Mouse (Mus musculus) small intestine, adult 2 months (tissue): ENCODE data around the gene Gm42372. TPM values are rescaled to one million over a fixed set of nuclear protein-coding genes. Genes with fewer than 3 reads are reported as not detected.

Experiments used
- H3K27ac ChIP-seq: fragments of 200-500 bp; 2 replicates; pipeline ENCODE4 v1.5.1; 2012; ENCODE audit warnings: low read depth, low read length, control low read depth, inconsistent platforms; ENCODE audit not compliant: insufficient read depth
- H3K27me3 ChIP-seq: fragments of 200-500 bp; 2 replicates; pipeline ENCODE4 v1.6.1; 2012; ENCODE audit warnings: mild to moderate bottlenecking, moderate library complexity, low read length, inconsistent platforms; ENCODE audit not compliant: control insufficient read depth, insufficient read depth
- H3K36me3 ChIP-seq: fragments of 200-500 bp; 2 replicates; pipeline ENCODE4 v1.6.1; 2012; ENCODE audit warnings: mild to moderate bottlenecking, low read length, control low read depth, inconsistent platforms; ENCODE audit not compliant: control insufficient read depth, insufficient read depth
- H3K4me1 ChIP-seq: fragments of 200-500 bp; 2 replicates; pipeline ENCODE4 v1.6.1; 2012; ENCODE audit warnings: low read length, inconsistent platforms, mixed read lengths; ENCODE audit not compliant: control insufficient read depth, insufficient read depth, insufficient read length
- H3K4me3 ChIP-seq: fragments of 200-500 bp; 2 replicates; pipeline ENCODE4 v1.5.1; 2012; ENCODE audit warnings: low read depth, mild to moderate bottlenecking, control low read depth, inconsistent platforms, low read length, moderate library complexity
- CTCF ChIP-seq: fragments of 200-500 bp; IDR thresholded peaks from 2 replicates; pipeline ENCODE4 v1.5.1; 2012; ENCODE audit warnings: low read depth, mild to moderate bottlenecking, control low read depth, inconsistent platforms, low read length, moderate library complexity, mixed read lengths; ENCODE audit not compliant: insufficient replicate concordance, insufficient read length; ENCODE audit errors: extremely low read depth
- POLR2A ChIP-seq: fragments of 200-500 bp; IDR thresholded peaks from 2 replicates; pipeline ENCODE4 v1.6.1; 2012; ENCODE audit warnings: low read depth, mild to moderate bottlenecking, control low read depth, inconsistent platforms, low read length, moderate library complexity
- WGBS: fragments of 180-500 bp; shearing (Covaris S2); methylation state at CpG from one replicate; pipeline ENCODE4 v1.1.7; 2018; 5-methylcytosine and 5-hydroxymethylcytosine counted together
- polyA plus RNA-seq: library from polyadenylated mRNA; depleted of rRNA; stranded (reverse); fragments of >200 nt; gene quantifications from 2 replicates; pipeline ENCODE4 v1.2.3, GENCODE M21; 2012

Gene Gm42372
- polyA plus RNA-seq, 1 experiment = 0.14 TPM

- Histone ChIP-seq H3K27me3 (no peaks in the 10 kb centered on the region), H3K4me3 (no peak overlapping the region), H3K36me3 (peaks cover 43% of the 10 kb centered on the region), H3K4me1 (peaks cover 28% of the 10 kb centered on the region), H3K27ac (peak overlapping the region; percentile 88)
- TF ChIP-seq CTCF (no peak), POLR2A (no peak)
- WGBS = 22% methylated on average over 7 of the region's 7 CpGs
Observed at GRCm38 (mm10) chr7:17003230-17003960, 20.5 kb downstream of the Gm42372 start.

- no peaks in the 10 kb centered on the region for H3K27me3 ChIP-seq
- no peak overlapping the region; the same call in 1 of the 2 replicates for H3K27ac ChIP-seq
- H3K4me3 ChIP-seq = no peak overlapping the region
- peaks cover 53% of the 10 kb centered on the region for H3K36me3 ChIP-seq
- peaks cover 28% of the 10 kb centered on the region for H3K4me1 ChIP-seq
- 25% methylated on average over 7 of the region's 7 CpGs for WGBS
- TF ChIP-seq POLR2A (no peak), CTCF (no peak)
Observed at GRCm38 (mm10) chr7:17004716-17005115, 21.8 kb downstream of the Gm42372 start.

- no peaks in the 10 kb centered on the region for H3K27me3 ChIP-seq
- TF ChIP-seq POLR2A (no peak), CTCF (peak; percentile 80; the same call in 1 of the 2 replicates)
- 46% methylated on average over 4 of the region's 4 CpGs for WGBS
- H3K4me3 ChIP-seq = no peak overlapping the region
- H3K4me1 ChIP-seq = peaks cover 28% of the 10 kb centered on the region
- H3K27ac ChIP-seq = peak overlapping the region; percentile 62
- H3K36me3 ChIP-seq = peaks cover 76% of the 10 kb centered on the region
Observed at GRCm38 (mm10) chr7:17007300-17007699, 24.4 kb downstream of the Gm42372 start.

- 84% methylated on average over 16 of the region's 16 CpGs for WGBS
- Histone ChIP-seq H3K27ac (no peak overlapping the region), H3K4me1 (peaks cover 14% of the 10 kb centered on the region; the same call in 1 of the 2 replicates), H3K36me3 (peaks cover 88% of the 10 kb centered on the region), H3K4me3 (no peak overlapping the region), H3K27me3 (no peaks in the 10 kb centered on the region)
- TF ChIP-seq CTCF = no peak
- no peak for TF ChIP-seq POLR2A
Observed at GRCm38 (mm10) chr7:17009326-17010009, 26.6 kb downstream of the Gm42372 start.

- H3K27ac ChIP-seq = no peak overlapping the region
- H3K36me3 ChIP-seq = peaks cover 89% of the 10 kb centered on the region
- no peak for TF ChIP-seq POLR2A
- no peak for TF ChIP-seq CTCF
- H3K4me1 ChIP-seq = peaks cover 13% of the 10 kb centered on the region; the same call in 1 of the 2 replicates
- WGBS = 69% methylated on average over 5 of the region's 5 CpGs
- H3K27me3 ChIP-seq = no peaks in the 10 kb centered on the region
- no peak overlapping the region for H3K4me3 ChIP-seq
Observed at GRCm38 (mm10) chr7:17010010-17010347, 27.1 kb downstream of the Gm42372 start.

GRCm38 (mm10) chr7:17011909-17012590 is 29.2 kb downstream of the Gm42372 start:
- TF ChIP-seq POLR2A (no peak), CTCF (no peak)
- 89% methylated on average over 7 of the region's 7 CpGs for WGBS
- peaks cover 14% of the 10 kb centered on the region for H3K4me1 ChIP-seq
- H3K27me3 ChIP-seq = no peaks in the 10 kb centered on the region
- no peak overlapping the region for H3K4me3 ChIP-seq
- H3K36me3 ChIP-seq = peaks cover 81% of the 10 kb centered on the region
- no peak overlapping the region for H3K27ac ChIP-seq

GRCm38 (mm10) chr7:17015381-17015780 is 32.5 kb downstream of the Gm42372 start:
- H3K36me3 ChIP-seq = peaks cover 62% of the 10 kb centered on the region
- 45% methylated on average over 6 of the region's 6 CpGs for WGBS
- no peak overlapping the region for H3K4me3 ChIP-seq
- H3K4me1 ChIP-seq = peaks cover 17% of the 10 kb centered on the region
- TF ChIP-seq POLR2A (no peak), CTCF (no peak)
- H3K27me3 ChIP-seq = no peaks in the 10 kb centered on the region
- H3K27ac ChIP-seq = peak overlapping the region; percentile 11; the same call in 1 of the 2 replicates
